Mouse (Mus musculus) left cerebral cortex, adult 2 months (tissue): Measurements from ENCODE around the gene Ubb. TPM values are rescaled to one million over a fixed set of nuclear protein-coding genes. Genes with fewer than 3 reads are reported as not detected.

ENCODE experiments used
- DNase-seq, 2 experiments: peaks; one replicate each; pipeline ENCODE4 v3.0.0; 2021 to 2022; ENCODE audit warnings: low spot score in 2 of 2, mixed read lengths in 1 of 2; ENCODE audit errors: extremely low spot score in 1 of 2
- H3K27ac ChIP-seq: fragments of 200-600 bp; 2 replicates; pipeline ENCODE4 v1.8.1; 2022
- H3K4me3 ChIP-seq: fragments of 200-600 bp; 2 replicates; pipeline ENCODE4 v1.8.1; 2022
- CTCF ChIP-seq: fragments of 200-600 bp; IDR thresholded peaks from 2 replicates; pipeline ENCODE4 v1.8.1; 2022; ENCODE audit warnings: antibody characterized with exemption, mild to moderate bottlenecking, moderate library complexity
- intact Hi-C: fragments of 180-260 bp; cut with DNase I; formaldehyde crosslinking; loops from one replicate; pipeline ENCODE4 v1.15.1; 2025
- total RNA-seq, 2 experiments: library from RNA; stranded (reverse); gene quantifications; 2 replicates each; pipeline ENCODE4 v1.2.3; 2021

Ubb gene
- total RNA-seq, 2 experiments from 2014 or later, result 1,603 to 1,693 TPM

GRCm38 (mm10) chr11:62537590-62537989 is 13.4 kb upstream of the Ubb start:
- DNase-seq, result no peak
- Histone ChIP-seq H3K27ac (no peak overlapping the region), H3K4me3 (peak overlapping the region; percentile 77)
- intact Hi-C loops, result loop anchor here (5.0 kb wide), 1 partner anchor 80 kb away; the partner anchor contains the start of genes Ncor1 and Pigl
- no peak for TF ChIP-seq CTCF

DNA sequence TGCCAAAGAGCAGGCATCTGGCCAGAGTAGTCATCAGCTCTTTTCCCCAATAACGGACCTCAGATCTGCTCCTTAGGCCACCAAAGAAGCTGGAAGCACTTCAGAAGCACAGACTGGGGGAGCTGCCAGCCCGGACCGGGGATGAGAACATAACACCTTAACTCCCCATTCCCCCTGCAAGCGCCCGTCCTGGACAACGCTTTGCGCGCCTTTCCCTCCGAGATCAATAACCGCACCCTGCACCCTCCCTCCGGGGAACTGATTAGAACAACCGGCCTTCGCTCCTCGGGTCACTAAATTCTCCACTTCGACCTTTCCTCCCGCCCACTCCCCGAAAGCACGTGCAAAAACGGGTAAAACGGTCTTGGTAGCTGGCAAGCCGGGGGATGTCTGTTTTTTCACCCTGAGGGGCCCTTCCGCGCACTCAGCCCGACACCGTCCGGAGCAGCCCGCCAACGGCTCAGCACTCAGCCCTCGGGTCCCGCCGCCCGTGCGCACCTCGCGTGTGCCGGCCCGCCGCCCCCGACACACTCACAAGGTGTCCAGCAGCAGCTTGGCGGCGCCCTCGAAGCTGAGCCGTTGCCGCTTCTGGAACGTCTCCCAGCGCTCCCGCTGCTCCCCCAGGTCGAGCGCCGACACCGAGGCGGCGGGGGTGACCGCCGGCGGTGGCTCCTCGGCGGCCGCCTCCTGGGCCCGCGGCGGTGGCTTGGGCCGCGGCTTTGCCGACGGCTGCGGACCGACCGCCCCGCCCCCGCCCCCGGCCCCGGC is 12.5 kb upstream of the Ubb start:
- no peak; the same call in 1 of the 2 replicates for TF ChIP-seq CTCF
- H3K27ac ChIP-seq, result peak overlapping the region; percentile 90
- intact Hi-C loops, result loop anchor here (1.0 to 5.0 kb wide), 2 partner anchors 38 to 81 kb away; partner anchors contain the start of genes Ncor1 and Pigl

DNA sequence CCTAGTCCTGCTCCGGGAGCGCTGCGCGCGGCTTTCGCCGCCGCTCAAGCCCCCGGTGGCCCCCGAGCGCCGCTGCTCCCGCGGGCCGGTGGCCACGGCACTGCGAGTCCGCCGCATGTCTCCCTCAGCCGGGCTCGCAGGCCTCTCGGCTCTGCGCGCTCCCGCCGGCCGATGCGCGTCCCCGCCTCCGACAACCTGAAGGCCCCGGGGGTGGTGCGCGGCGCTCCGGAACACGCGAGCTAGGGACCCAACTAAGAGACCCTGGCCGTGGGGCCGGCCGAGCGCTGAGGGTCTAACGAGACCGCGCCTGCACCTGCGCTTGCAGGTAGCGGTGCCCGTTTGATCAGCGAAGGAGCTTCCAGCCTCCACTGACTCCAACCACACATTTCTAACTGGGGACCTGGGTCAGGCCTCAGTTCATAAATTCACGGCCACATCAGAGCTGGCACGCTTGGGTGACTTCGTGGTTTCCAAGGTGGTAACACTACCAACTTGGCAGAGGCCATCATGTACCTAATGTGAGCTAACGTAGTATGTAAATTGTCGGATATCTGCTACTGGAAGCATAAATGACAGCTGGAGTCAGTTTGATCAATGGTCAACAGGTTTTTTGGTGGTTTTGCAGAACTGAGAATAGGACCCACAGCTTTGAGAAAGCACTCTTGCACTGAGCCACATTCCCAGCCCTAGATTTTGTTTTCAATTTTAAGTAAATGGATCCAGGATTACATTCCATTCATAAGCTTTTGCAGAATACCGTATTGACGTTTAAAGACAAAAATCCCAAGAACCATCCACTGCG is 11.7 kb upstream of the Ubb start, which contains the start of gene Cenpv:
TSS of gene Cenpv (minus strand) at position 173 of the 802 bp plus-strand sequence.
- no peak for TF ChIP-seq CTCF
- intact Hi-C loops, result loop anchor here (5.0 kb wide), 1 partner anchor 82 kb away; the partner anchor contains the start of genes Ncor1 and Pigl
- peak within 1 kb of the TSS; percentile 90 for H3K27ac ChIP-seq
- H3K4me3 ChIP-seq, result peak within 1 kb of the TSS; percentile 77
- peak; percentile 74 to 81 for DNase-seq

More for the DNA sequence above, 12.5 kb upstream of the Ubb start:
- peak; percentile 55 to 58 for DNase-seq
- peak overlapping the region; percentile 77 for H3K4me3 ChIP-seq

GRCm38 (mm10) chr11:62540167-62540566 is 10.8 kb upstream of the Ubb start:
- H3K27ac ChIP-seq, result no peak overlapping the region
- H3K4me3 ChIP-seq, result no peak overlapping the region
- intact Hi-C loops, result no loop called here
- DNase-seq, result no peak
- no peak for TF ChIP-seq CTCF

DNA sequence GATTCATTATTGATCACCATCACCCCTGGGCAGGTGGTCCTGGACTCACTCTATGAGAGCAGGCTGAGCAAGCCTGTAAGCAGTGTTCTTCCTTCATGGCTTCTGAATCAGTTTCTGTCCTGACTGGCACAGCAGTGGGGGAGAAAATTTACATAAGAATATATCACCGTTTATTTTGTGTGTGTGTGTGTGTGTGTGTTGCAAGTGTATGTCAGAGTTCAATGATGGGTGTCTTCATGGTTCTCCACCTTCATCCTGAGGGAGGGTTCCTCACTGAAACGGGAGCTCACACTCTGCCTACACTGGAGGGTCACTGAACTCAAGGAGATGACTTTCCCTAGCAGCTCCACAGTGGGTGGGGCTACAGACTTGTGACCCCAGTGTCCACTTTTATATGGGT is 10.0 kb upstream of the Ubb start:
- TF ChIP-seq CTCF, result no peak
- Histone ChIP-seq H3K4me3 (no peak overlapping the region), H3K27ac (no peak overlapping the region)
- intact Hi-C loops, result no loop called here
- DNase-seq, result no peak

- intact Hi-C loops, result no loop called here
- no peak for DNase-seq
- no peak overlapping the region for H3K27ac ChIP-seq
- TF ChIP-seq CTCF, result no peak
- no peak overlapping the region for H3K4me3 ChIP-seq
Measured at GRCm38 (mm10) chr11:62541581-62541980, 9.4 kb upstream of the Ubb start.

DNA sequence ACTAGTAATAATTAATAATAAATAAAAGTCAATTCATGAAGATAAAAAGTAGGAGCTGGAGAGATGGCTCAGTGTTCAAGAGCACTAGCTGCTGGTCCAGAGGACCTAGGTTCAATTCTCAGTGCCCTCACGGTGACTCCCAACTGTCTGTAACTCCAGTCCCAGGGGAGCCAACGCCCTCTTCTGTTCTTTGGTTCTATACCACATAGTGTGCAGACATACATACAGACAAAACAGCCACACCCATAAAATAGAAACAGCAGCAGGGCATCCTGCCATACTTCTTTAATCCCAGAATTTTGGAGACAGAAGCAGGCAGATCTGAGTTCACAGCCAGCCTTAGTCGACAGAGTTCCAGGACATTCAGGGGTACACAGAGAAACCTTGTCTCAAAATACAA is 7.0 kb upstream of the Ubb start:
- no peak overlapping the region for H3K27ac ChIP-seq
- no peak overlapping the region for H3K4me3 ChIP-seq
- intact Hi-C loops, result no loop called here
- no peak for TF ChIP-seq CTCF
- DNase-seq, result no peak

DNA sequence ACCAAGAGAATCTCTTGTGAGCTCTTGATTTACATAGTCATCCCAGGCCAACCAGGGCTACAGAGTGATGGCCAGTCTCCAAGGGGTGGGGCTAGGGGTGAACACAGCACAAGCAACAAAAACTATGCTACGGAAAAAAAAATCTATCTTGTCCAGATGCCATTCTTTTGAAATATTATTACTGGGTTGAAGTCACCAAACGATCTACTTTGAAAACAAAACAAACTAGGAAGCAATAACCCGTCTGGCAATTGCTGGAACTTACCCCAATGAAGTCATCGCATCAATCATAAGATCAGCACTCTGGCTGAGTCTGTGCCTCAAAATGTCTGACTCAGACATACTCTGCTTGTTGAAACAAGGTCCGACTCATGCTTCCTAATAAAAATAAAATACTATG is 1.2 kb upstream of the Ubb start:
- TF ChIP-seq CTCF, result no peak
- no peak for DNase-seq
- intact Hi-C loops, result loop anchor here (2.0 kb wide), 1 partner anchor 93 kb away; no protein-coding TSS in a partner anchor
- peak overlapping the region; percentile 75 for H3K4me3 ChIP-seq
- H3K27ac ChIP-seq, result peak overlapping the region; percentile 100

- Histone ChIP-seq H3K4me3 (peak overlapping the region; percentile 75), H3K27ac (peak overlapping the region; percentile 100)
- intact Hi-C loops, result loop anchor here (2.0 kb wide), 1 partner anchor 93 kb away; no protein-coding TSS in a partner anchor
- DNase-seq, result peak; percentile 29 to 38
- TF ChIP-seq CTCF, result no peak
Measured at GRCm38 (mm10) chr11:62550227-62550685, 715 bp upstream of the Ubb start.

GRCm38 (mm10) chr11:62551226-62552119 is 502 bp downstream of the Ubb start:
- intact Hi-C loops, result loop anchor here (1.0 to 2.0 kb wide), 2 partner anchors 24 to 95 kb away; no protein-coding TSS in a partner anchor
- DNase-seq, result peak; percentile 86 to 87
- Histone ChIP-seq H3K27ac (peak overlapping the region; percentile 100), H3K4me3 (peak overlapping the region; percentile 75)
- no peak for TF ChIP-seq CTCF

DNA sequence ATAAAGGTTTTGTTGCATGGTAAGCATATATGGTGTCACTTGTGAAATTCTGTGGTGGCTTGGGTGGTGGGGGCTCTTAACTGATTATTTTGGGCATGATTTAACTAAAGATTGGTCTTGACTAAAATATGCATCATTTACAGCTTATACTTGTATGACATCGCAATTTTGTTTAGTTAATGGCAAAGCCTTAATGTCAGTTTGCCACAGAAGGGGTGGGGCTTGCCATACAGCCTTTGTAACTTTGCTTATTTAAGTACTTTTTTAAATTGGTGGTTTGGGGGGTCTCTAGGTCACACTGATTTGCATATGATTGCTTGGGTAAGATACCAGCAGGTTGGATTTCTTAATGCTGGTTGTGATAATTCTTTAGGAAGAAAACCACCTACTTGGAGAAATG is 2.2 kb downstream of the Ubb start:
- no peak for TF ChIP-seq CTCF
- intact Hi-C loops, result no loop called here
- Histone ChIP-seq H3K27ac (no peak overlapping the region), H3K4me3 (peak overlapping the region; percentile 53)
- no peak for DNase-seq
